Mouse (Mus musculus) kidney, adult 8-10 months (tissue): ENCODE measurements at regions not wholly inside any gene's neighbourhood (a gene's known extent, or its start where the extent isn't known, plus 50 kb on each side); places are given as distances from the start of the nearest gene placed in this dataset.

ENCODE experiments used
- DNase-seq, 2 experiments: peaks; one replicate each; pipeline ENCODE4 v3.0.0; 2022

DNA sequence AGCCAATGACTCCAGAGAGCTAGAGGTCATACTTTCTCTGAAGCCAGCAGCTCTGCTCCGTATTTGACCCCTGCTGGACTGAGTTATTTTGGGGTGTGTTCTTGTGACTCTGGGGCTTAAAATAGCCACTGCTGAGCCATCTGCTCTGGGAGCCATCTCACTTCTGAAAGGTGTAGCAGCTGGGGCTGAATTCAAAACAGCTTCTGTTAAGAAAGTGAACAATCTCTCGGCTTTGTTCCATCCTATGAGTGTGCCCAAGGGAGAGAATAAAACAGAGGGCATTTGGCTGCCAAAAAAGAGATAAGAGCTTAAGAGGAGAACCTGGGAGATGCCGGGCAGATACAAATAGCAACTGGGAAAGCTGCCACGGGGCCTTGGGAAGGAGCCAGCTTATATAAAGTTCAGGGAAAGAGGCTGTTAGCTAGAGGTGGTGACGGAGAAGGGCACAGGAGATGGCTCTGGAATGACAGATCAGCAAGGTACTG is 611.7 kb upstream of the Castor2 start:
- peak; percentile 6 to 27 for DNase-seq

DNA sequence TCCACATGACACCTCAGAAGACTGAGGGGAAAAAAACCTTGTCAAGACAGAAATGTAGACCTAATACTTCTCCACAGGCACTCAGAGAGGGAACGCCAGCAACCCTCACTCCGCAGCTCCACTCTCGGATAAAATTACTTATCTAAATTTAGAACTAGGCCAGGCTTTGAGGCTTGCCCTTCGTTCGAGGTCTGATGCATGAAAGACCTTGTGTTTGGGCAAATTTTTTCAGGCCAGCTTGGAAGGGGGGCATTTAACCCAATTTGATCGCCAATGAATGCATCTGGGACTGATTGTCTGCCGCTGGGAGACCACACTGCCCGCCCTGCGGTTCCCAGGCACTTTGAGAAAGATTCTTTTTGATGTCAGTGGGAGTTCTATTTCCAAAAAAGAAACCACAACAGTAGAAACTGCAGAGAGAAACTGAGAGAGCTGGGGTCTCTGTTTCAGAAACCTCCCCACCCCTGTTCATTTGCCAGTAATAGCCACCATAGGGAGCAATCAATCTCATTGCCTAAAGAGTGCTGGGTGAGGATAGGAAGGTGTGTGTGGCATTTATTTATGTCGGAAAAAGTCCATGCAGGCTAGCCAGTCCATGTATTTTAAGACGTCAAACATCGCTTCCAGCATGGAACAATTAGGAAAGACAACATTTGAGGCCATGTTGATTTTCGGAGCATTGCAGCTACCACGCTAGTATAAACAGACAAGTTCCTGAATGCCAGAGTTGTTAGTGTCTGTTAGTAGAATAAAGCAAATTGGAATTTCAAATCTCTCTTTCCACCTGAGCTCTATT is 617.0 kb upstream of the Castor2 start:
- DNase-seq = no peak

DNA sequence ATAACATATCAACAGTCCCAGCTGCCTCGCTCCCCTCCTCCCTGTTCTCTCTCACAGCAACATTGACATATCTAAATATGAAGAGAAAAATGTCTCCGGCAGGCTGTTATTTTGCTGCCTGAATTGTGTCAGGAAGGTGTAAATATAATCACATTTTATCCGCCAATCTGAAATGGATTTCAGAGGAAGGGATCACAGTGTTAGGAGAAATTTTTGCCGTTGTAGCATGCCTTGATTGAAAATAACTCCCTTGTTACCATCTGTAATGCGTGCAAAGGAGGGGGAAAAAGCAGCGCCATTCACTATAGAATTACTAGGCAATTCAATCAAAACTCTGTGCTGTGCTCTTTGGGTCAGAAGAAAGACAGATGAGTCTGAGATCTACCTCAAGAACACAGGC is 620.3 kb upstream of the Castor2 start:
- DNase-seq = no peak

DNA sequence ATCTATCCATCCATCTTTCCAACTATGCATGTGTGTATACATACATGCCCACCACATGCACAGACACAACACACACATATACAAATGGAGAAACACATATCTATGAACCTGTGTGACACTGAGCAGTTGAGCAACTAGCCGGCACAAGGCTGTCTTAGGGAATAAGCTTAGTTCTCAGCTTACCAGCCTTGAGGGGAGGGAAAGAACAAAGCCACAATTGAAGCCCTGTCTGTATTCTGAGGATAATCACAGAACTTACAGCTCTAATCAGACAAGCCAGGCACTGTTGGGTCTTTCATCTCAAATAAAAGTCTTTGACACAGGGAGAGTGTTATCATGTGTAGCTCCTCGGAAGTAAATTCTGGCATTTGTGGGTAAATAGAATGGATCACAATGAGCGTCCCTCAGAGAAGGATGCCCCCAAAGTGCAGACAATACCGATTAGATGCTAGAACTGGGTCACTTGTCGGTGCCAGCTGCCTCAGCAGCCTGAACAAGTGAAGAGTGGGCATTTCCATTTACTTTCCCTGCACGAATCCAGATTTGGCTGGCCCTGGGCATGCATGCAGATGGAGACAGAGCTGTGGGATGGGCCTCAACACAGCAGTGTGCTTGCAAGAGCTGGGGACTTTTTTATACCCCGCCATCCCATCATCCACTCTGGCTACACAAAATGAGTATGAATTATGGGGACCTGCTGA is 646.0 kb upstream of the Castor2 start:
- DNase-seq = no peak

DNA sequence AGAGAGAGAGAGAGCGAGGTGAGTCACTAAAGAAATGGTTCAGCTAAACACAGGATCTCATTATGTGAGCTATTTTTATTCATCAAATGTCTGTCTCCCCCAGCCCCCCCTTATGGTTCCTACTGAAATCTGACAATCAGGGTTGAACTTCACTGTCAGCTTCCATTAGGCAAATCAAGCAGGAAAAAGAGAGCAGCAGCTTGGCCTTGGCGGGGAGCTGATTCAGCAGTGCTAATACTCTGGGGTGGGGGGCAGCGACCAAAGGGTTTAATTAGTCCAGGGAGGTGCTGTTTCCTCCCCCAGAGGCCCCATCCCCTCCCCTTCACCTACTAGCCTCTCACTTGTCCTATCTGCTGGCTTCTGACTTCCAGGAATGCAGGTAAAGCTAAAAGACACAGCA is 649.6 kb upstream of the Castor2 start:
- DNase-seq = no peak

DNA sequence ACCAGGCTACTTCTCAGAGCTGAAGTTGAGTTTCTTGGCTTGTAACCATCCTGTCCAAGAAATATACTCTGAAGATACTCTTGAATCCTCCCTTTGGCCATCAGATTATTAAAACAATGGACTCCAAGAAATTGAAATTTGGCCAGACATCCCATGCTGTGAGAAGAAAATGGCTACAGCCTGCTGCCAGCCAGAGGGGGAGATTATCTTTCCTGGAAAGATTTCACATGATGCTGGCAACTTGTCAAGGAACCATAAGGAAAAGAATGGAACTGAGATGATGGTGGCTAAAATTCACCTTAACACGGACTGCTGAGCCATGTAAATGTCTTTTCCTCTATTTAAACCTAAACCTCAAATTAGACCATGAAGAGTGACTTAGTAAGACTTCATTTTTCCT is 698.7 kb upstream of the Castor2 start:
- no peak for DNase-seq

DNA sequence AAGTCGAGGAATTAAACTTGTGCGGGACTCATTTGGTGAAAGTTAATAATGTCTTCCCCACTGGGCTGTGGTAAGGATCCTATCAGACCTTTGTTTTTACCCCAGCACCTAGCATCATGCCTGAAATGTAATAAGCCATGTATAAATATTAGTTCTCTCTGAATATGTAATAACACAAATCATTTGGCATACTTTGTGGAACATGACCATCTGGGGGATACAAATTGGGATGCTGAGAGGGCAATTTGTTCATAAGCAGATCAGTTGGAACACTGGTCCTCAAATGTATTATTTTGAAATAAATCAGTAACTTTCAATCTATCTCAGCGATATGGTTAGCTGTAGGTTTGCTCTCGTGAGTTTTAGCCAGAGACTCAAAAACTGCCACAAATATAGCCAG is 709.6 kb upstream of the Castor2 start:
- no peak for DNase-seq

DNA sequence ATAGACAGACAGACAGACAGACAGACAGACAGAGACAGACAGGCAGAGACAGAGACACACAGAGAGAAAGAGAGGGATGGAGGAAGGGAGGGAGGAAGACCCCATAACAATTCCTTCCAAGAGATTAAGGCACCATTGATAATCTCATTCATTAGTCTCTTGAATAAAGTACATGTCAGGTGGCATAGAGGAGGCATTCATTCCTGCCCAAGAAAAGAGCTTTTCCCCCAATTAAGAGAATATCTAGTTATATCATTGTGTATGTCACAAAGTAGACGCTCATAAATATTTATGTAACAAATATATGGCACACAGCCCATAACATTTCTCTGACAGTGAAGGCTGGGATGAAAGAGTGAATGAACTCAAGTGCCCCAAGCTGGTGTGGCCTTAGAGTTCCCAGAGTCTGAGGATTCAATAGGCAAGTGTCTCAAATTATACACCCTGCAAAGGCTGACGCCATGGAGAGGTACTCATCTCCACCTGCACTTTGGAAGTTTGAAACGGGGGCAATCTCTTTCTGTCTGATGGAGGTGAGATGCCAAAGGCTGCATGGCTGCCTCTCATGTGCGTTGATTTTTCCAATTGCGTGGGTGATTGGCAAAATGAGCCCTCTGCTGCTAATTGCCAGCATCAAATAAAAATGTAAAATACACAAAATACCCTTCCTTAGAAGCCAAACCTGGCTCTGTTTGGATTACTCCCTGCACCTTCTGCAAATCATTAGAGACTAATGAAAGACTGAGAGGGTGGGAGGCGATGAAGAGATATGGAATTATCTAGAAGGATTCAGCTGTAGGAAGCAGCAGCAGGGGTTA is 710.3 kb upstream of the Castor2 start:
- DNase-seq = no peak

DNA sequence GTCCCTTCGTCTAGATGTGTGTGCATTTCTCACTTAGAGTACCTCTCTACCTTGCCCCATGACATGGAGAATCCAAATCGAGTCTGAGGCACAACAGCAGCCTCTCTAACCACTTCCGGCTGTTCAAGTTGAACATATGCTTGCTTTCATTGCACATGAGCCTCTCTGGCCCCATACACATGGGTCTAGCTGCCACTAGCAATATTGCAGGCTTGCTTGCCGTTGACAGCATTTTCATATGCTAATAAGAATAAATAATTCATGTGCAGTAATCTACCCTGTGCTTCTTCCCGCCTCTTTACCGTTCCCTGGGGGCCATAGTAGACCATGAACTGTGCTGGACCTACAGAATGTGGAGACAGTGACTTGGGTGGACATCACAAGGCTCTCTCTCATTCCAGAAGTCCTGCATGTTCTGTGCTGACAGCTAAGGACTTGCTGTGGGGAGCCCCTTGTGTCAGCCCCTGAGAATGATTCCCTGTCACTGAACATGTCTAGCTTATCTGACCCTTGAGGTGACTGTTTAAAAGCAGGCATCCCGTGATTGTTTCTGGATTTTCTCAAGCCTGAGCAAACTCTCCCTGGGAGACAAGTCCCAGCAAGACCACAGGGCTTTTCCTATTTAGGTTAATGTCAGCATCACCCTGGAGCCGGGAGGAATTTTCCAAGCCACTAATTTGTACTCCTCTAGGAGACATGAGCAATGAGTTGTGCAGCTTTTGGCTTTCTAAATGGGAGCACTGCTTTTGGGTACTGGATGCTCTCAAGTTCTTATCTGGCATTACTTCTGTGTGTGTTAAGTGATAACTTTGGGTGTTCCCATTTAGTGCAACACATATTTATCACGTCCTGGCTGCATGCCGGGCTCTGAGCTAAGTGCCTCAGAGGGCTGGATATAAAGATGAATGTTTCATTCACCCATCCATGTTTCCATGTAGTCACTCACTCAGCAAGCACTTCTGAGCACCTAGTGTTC is 713.8 kb upstream of the Castor2 start:
- DNase-seq = no peak

DNA sequence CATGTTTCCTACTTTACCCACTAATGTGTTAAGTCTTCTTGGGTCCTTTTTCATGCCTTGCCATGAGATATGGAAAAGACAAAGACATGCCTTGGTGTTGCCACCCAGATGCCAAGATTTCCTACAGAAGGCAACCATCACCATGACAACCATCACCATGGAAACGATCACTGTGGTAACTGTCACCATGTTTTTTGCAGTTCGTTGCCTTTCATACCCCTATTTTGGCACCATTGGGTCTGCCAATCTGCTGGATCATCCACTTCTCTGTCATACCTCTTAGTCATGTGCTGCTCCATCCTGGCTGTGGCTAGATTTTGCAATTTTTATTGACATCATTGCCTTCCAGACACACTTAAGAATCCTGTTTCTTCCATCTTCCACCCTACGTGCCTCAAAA is 733.7 kb upstream of the Castor2 start:
- no peak for DNase-seq

DNA sequence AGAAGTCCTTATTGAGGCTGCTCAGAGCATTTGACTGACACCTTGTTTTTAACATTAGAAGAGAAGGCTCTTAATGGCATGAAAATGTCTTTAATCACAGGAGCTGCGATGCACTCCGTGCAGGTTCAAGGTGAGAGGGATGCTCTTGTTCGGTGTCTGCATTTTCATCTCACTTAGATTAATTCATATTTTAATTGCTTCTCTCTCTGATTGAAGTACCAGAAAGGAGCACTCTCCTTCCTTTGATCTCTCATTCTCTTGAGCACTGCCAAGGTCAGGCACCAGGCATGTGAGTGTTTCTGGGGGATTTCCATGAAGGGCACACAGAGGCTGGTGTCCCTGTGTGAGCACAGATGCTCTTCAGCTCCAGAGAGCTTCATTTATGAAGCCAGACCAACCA is 752.0 kb upstream of the Castor2 start:
- DNase-seq = no peak

DNA sequence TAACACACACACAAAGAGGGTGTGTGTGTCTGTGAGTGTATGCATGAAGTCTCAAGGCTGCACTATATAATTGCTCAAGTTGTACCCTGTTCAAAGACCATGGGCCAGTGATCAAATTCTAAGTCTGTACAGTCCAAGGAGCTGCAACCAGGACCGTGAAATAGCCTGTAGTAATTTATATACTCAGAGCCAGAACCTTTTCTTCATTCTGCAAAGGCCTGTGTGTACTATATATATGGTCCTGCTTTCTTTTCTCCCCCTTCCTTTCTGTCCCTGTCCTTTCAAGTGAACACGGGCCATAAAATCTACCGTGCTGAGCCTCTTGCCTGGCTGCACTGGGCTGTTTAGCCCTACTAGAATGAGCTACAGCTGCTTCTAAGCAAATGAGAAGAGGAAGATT is 757.5 kb upstream of the Castor2 start:
- DNase-seq = no peak

DNA sequence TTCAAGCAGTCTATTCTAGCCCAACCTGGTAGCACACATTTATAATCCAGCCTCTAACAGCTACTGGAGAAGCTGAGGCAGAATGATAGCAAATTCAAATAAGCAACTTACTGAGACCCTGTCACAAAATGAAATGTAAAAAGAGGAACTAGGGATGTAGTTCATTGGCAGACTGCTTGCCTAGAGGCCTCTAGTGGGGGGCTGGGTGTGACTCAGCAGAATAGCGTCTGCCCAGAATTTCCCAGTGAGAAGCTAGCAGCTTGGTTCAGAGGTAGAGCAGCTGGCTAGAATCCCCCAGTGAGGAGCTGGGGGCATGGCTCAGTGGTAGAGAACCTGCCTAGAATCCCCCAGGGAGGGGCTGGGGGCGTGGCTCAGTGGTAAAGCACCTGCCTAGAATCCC is 777.5 kb upstream of the Auts2 start:
- DNase-seq = no peak

DNA sequence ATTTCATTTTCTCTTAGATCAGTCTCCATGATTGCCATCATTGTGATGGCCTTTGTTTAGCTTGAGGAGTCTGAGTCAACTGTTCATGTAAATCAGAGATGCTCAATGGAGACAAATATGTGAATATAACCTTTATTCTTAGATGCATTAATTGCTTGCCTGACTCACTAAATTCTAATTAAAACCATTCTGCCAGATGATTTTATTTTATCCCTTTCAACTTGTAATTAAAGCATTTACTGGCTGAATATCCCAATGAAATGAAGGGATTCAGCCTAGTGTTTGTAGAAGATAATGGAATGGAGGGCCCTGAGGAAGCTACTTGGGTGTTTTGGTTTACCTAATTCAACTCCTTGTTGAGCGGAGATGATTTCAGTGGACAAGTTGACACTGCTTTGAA is 777.1 kb upstream of the Auts2 start:
- DNase-seq = no peak

DNA sequence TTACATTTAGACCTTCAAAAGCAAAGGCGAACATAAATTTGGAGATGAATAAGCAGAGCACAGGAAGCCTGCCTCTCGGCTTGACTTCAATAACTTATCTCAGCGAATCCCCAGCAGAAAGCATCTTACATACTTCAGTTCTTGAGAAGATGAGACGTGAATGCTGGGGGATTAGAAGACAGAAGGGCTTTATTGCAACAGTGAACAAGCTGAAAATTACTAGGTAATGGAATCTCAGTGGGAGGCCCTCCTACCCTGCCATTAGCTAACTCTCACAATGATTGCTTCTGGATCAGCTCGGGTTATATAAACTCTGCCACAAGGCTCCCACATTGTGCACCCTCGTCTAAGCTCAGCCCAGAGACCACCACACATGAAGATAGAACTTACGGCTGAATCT is 770.9 kb upstream of the Auts2 start:
- DNase-seq = no peak

DNA sequence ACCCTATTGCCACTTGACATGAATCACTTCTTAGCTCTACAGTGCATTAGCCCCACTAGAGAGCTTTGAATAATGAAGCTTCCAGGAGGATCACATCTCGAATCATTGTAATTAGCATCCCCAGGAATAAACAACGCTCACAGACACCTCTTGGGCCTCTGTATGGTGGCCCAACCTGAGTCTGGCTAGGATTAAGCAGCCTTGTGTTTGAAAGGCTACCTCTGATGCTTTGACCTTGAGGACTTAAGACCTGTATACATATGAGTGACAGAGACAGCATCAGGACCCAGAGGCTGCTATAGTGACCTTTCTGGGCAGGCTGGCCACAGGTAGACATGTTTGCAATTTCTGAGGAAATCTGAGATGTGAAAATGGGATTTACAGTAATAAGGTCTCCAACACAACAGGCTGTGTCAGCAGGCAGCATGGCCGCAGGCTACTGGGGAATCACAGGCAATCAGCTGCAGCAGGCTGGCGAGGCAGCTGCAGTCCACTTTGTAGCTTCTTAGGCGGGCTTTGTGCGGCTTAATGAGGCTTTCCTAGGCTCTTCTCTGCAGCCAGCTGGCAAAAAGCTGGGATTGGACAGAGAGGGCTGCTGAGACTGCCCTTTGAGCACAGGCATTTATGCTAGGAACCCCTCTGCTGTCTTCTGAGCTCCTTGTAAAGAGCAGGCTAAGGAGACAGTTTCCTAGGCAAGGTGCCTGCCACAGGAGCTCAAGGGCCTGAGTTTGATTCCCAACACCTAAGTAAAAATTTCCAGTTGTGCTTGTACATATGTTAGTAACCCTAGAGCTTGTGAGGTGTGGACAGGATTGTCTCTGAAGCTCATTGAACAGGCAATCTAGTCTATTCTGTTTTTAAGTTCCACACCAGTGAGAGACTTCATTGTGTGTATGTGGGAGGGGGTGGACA is 768.1 kb upstream of the Auts2 start:
- DNase-seq = no peak

DNA sequence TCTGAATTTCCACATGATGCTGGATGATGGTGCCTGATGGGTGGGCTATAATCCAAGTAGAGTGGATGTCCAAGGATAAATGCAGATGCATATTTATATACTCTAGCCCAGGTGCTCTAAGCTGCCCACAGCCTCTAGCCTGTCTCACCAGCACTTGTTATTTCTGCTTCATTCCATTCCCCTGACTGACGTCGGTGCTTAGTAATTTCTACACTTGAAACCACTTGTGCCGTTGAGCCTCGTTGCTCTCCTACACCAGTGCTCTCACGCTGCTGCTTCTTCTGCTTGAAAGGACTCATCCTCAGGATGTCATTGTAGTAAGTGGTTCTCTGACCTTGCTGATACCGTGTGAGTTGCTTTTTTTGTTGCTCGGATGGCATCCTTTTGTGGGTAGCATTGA is 724.7 kb upstream of the Auts2 start:
- no peak for DNase-seq

DNA sequence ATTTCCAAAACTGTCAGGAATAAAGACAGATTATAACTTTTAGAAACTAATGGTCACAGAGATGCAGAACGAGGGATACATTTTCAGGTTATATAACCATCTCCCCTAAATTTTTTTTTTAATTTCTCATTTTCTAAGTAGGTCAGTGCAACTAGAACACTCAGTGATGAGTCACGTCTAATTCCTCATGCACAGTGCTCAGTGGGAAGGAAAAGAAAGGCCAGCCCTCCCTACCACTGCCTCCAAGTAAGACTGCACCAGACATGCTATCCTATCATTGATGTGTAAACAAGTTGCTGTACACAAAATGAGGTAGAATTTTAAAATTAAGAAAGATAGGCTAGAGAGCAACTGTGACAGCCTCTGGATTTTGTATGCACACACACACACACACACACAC is 724.2 kb upstream of the Auts2 start:
- DNase-seq = no peak

DNA sequence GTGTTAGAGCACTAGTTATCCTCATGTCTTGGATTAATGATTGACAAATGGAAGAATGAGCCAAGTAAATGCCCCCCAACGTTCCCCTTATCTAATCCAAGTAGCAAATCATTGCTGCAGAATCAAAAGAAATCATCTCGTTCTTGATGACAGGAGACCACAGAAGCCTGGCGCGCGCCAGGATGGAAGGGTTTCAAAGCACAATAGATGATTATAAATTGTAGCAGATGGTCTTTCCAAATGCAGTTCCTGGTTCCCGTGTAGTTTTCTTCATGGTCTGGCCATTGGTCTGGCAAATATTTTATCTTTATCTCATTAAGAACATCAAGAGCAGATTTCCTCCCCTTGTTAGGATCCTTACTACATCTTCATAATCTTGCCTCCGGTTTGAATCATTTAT is 721.8 kb upstream of the Auts2 start:
- no peak for DNase-seq

DNA sequence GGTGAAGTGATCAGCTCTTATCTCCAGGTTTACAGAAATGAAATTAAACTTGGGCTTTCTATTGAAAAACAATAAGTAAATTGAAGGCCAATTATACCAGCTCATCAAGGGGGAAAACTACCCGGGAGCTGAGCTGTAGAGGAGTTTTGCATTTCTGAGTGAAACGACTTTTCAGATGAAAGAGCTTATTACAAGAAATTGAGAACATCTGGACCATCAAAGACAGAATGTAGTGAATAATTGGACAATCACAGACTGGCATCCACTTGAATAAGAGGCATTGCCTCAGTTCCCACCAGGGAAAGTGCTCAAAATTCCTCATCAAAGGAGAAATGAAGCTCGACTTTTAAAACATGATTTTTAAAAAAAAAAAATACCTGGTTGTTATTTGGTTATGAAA is 675.7 kb upstream of the Auts2 start:
- DNase-seq = no peak

DNA sequence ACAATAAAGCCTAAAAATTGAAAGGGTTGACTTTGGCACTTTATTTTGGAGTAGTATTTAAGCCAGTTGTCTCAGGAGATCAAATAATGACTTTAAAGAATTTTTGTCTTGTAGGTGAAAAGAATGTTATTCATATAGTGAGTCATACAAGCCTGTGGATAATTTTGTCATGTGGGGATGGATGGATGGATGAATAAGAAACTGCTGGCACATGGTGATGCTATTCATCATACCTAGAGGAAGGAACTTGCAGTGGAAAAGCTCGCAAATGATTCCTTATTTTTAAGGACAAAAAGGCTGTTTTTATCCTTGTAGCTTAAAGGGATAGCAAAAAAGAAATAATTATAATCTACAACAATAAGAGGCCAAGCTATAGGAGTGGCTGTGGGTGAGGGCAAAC is 655.4 kb upstream of the Auts2 start:
- no peak for DNase-seq
